Mouse (Mus musculus) cerebellum, adult 11 months (tissue): ENCODE results near the gene Prpf3.
"Not testable (repeated sequence)": the region's sequence is repeated elsewhere in the genome, so short reads cannot be mapped to it uniquely, and the experiment has no call there.

Source experiments
- DNase-seq: peaks from one replicate; pipeline ENCODE4 v3.0.0; 2022

Gene Prpf3

GRCm38 (mm10) chr3:95818571-95819288 is 37.0 kb downstream of the Prpf3 start, which contains the start of gene Rprd2:
TSS of gene Rprd2 (minus strand) at chr3:95818863.
- DNase-seq = peak; percentile 75

GRCm38 (mm10) chr3:95818026-95818511 is 37.6 kb downstream of the Prpf3 start:
- DNase-seq = peak; percentile 54

- DNase-seq = no peak
These were observed 39.0 kb downstream of the Prpf3 start for GRCm38 (mm10) chr3:95816681-95817080.

GRCm38 (mm10) chr3:95808384-95808783 is 47.3 kb downstream of the Prpf3 start:
- no peak for DNase-seq

GRCm38 (mm10) chr3:95807630-95808029 is 48.1 kb downstream of the Prpf3 start:
- not testable (repeated sequence) for DNase-seq

- DNase-seq = no peak
These were observed 49.0 kb downstream of the Prpf3 start for GRCm38 (mm10) chr3:95806677-95807076.

- no peak for DNase-seq
These were observed 51.8 kb downstream of the Prpf3 start for GRCm38 (mm10) chr3:95803851-95804250.

- DNase-seq = no peak
These were observed 56.9 kb downstream of the Prpf3 start for GRCm38 (mm10) chr3:95798756-95799155.

GRCm38 (mm10) chr3:95794299-95794698 is 61.4 kb downstream of the Prpf3 start:
- DNase-seq = no peak

- no peak for DNase-seq
These were observed 62.0 kb downstream of the Prpf3 start for GRCm38 (mm10) chr3:95793662-95794061.

- no peak for DNase-seq
These were observed 70.2 kb downstream of the Prpf3 start for GRCm38 (mm10) chr3:95785501-95785900.
